15 mouse cellular contexts compared by ENCODE assay signal in genomic region chr7:68311469-68311868, GRCm38 (mm10). TPM values are rescaled to one million over a fixed set of nuclear protein-coding genes. Genes with fewer than 3 reads are reported as not detected.
A peak's percentile ranks its signal among the peaks of the same experiment; 100 is the strongest.
DNase-seq lines count a peak whose midpoint lies in the region; ATAC-seq lines count a peak whose summit lies in the region.
"Had no signal": no experiment of that assay in that cellular context is flagged by ENCODE, and none has a peak within 500 bp of the region (broad histone marks: within the 10 kb centered on the region; RNA-seq: fewer than 3 reads in every experiment).

No protein-coding gene starts in this region.

- no peak overlapping the region for H3K4me3 ChIP-seq in embryonic facial prominence, embryonic 12.5 days
- H3K4me3 ChIP-seq in embryonic facial prominence, embryonic 10.5 days, result no peak overlapping the region
- H3K4me3 ChIP-seq in midbrain, embryonic 11.5 days (ENCODE audit: low read depth, low read length), result no peak overlapping the region
- H3K4me3 ChIP-seq in midbrain, embryonic 10.5 days, result no peak overlapping the region
- no peak overlapping the region for H3K4me3 ChIP-seq in forebrain, embryonic 16.5 days (replicated peaks; ENCODE audit: low read length)
- H3K4me3 ChIP-seq: neural tube, embryonic 15.5 days had no signal

- no peaks in the 10 kb centered on the region for H3K36me3 ChIP-seq in embryonic facial prominence, embryonic 12.5 days
- H3K36me3 ChIP-seq in embryonic facial prominence, embryonic 10.5 days (replicated peaks), result no peaks in the 10 kb centered on the region
- no peaks in the 10 kb centered on the region for H3K36me3 ChIP-seq in midbrain, embryonic 11.5 days (ENCODE audit: control insufficient read depth, insufficient read depth, low read length)
- H3K36me3 ChIP-seq in midbrain, embryonic 10.5 days, result no peaks in the 10 kb centered on the region
- no peaks in the 10 kb centered on the region for H3K36me3 ChIP-seq in forebrain, embryonic 16.5 days (ENCODE audit: control insufficient read depth, insufficient read depth)
- H3K36me3 ChIP-seq: neural tube, embryonic 15.5 days had no signal

- H3K4me2 ChIP-seq in embryonic facial prominence, embryonic 12.5 days (replicated peaks), result no peak overlapping the region
- no peak overlapping the region for H3K4me2 ChIP-seq in midbrain, embryonic 11.5 days
- H3K4me2 ChIP-seq in forebrain, embryonic 16.5 days (ENCODE audit: low read length), result no peak overlapping the region
- H3K4me2 ChIP-seq: neural tube, embryonic 15.5 days had no signal

- no peak for DNase-seq in embryonic facial prominence, embryonic 10.5 days (ENCODE audit: low spot score)
- peak; percentile 68 for DNase-seq in midbrain, embryonic 11.5 days (ENCODE audit: low spot score, missing footprints)
- no peak for DNase-seq in midbrain, embryonic 10.5 days (ENCODE audit: low spot score)
- peak; percentile 17 to 51 for DNase-seq in kidney, postnatal 4 days
- DNase-seq in left cerebral cortex, adult 8-10 months (ENCODE audit: low spot score in 2 of 2), result no peak
- no peak for DNase-seq in frontal cortex, postnatal 25 days (ENCODE audit: low spot score in 2 of 2)
- DNase-seq: right cerebral cortex, postnatal 25 days had no signal

- H3K27ac ChIP-seq in embryonic facial prominence, embryonic 12.5 days, result 0 out of 2 replicates have a peak overlapping the region, but pooled peaks have one; percentile 18
- H3K27ac ChIP-seq in embryonic facial prominence, embryonic 10.5 days (replicated peaks), result no peak overlapping the region
- H3K27ac ChIP-seq in midbrain, embryonic 11.5 days (ENCODE audit: low read depth, low read length), result no peak overlapping the region
- H3K27ac ChIP-seq in midbrain, embryonic 10.5 days (replicated peaks), result no peak overlapping the region
- H3K27ac ChIP-seq in forebrain, embryonic 16.5 days (ENCODE audit: low read length), result no peak overlapping the region
- H3K27ac ChIP-seq: neural tube, embryonic 15.5 days had no signal

- H3K9ac ChIP-seq in embryonic facial prominence, embryonic 12.5 days, result no peak overlapping the region
- no peak overlapping the region for H3K9ac ChIP-seq in midbrain, embryonic 11.5 days (ENCODE audit: low read length)
- H3K9ac ChIP-seq in forebrain, embryonic 16.5 days (replicated peaks; ENCODE audit: low read depth, low read length), result no peak overlapping the region
- H3K9ac ChIP-seq: neural tube, embryonic 15.5 days had no signal

- WGBS in embryonic facial prominence, embryonic 12.5 days, result 59% methylated on average over 6 of the region's 6 CpGs
- 75% methylated on average over 6 of the region's 6 CpGs for WGBS in embryonic facial prominence, embryonic 10.5 days
- WGBS in midbrain, embryonic 11.5 days, result 86% methylated on average over 6 of the region's 6 CpGs
- WGBS in midbrain, embryonic 10.5 days, result 85% methylated on average over 6 of the region's 6 CpGs
- WGBS in forebrain, embryonic 16.5 days, result 78% methylated on average over 6 of the region's 6 CpGs

- H3K27me3 ChIP-seq in embryonic facial prominence, embryonic 12.5 days, result no peaks in the 10 kb centered on the region
- H3K27me3 ChIP-seq in embryonic facial prominence, embryonic 10.5 days (replicated peaks; ENCODE audit: low read depth, poor library complexity, severe bottlenecking), result no peaks in the 10 kb centered on the region
- no peaks in the 10 kb centered on the region for H3K27me3 ChIP-seq in midbrain, embryonic 11.5 days (ENCODE audit: control insufficient read depth, insufficient read depth, low read length)
- no peaks in the 10 kb centered on the region for H3K27me3 ChIP-seq in midbrain, embryonic 10.5 days (ENCODE audit: low read depth, poor library complexity, severe bottlenecking)
- H3K27me3 ChIP-seq in forebrain, embryonic 16.5 days (replicated peaks; ENCODE audit: control insufficient read depth, insufficient read depth, low read length), result no peaks in the 10 kb centered on the region
- H3K27me3 ChIP-seq: neural tube, embryonic 15.5 days had no signal

- no peak for ATAC-seq in embryonic facial prominence, embryonic 12.5 days (ENCODE audit: insufficient number of reproducible peaks, insufficient read depth, low FRiP score, low TSS enrichment)
- no peak for ATAC-seq in midbrain, embryonic 11.5 days (ENCODE audit: low FRiP score)
- ATAC-seq in forebrain, embryonic 16.5 days, result no peak
- ATAC-seq: forebrain, embryonic 14.5 days; intestine, postnatal 0 days; midbrain, embryonic 16.5 days had no signal

- H3K4me1 ChIP-seq in embryonic facial prominence, embryonic 12.5 days, result peaks cover 23% of the 10 kb centered on the region; the same call in 1 of the 2 replicates
- peaks cover 34% of the 10 kb centered on the region for H3K4me1 ChIP-seq in embryonic facial prominence, embryonic 10.5 days
- no peaks in the 10 kb centered on the region for H3K4me1 ChIP-seq in midbrain, embryonic 11.5 days (ENCODE audit: control insufficient read depth, insufficient read depth, low read length)
- peaks cover 5% of the 10 kb centered on the region; the same call in 1 of the 2 replicates for H3K4me1 ChIP-seq in midbrain, embryonic 10.5 days
- H3K4me1 ChIP-seq in forebrain, embryonic 16.5 days (replicated peaks; ENCODE audit: control insufficient read depth, insufficient read depth, low read length), result no peaks in the 10 kb centered on the region
- H3K4me1 ChIP-seq: neural tube, embryonic 15.5 days had no signal

- no peaks in the 10 kb centered on the region for H3K9me3 ChIP-seq in embryonic facial prominence, embryonic 12.5 days
- H3K9me3 ChIP-seq in embryonic facial prominence, embryonic 10.5 days, result no peaks in the 10 kb centered on the region
- no peaks in the 10 kb centered on the region for H3K9me3 ChIP-seq in midbrain, embryonic 11.5 days (ENCODE audit: control insufficient read depth, low read length)
- no peaks in the 10 kb centered on the region for H3K9me3 ChIP-seq in midbrain, embryonic 10.5 days (replicated peaks)
- no peaks in the 10 kb centered on the region for H3K9me3 ChIP-seq in forebrain, embryonic 16.5 days (ENCODE audit: control insufficient read depth, low read length)
- H3K9me3 ChIP-seq: neural tube, embryonic 15.5 days had no signal

RNA-seq across cellular contexts. Expression of gene Fam169b, which starts 37.8 kb away (rescaled TPM):
- polyA plus RNA-seq in embryonic facial prominence, embryonic 12.5 days (2016; fragmentation: Nextera tagmentation; extraction: Ambion mirVana), result 1.4 and 2.3 TPM in 2 replicates
- 1.1 and 1.4 TPM in 2 replicates for polyA plus RNA-seq in embryonic facial prominence, embryonic 10.5 days (2016; fragmentation: Nextera tagmentation; extraction: Ambion mirVana)
- 0.18 TPM in 1 of 2 replicates, not detected in the other for polyA plus RNA-seq in midbrain, embryonic 11.5 days (2014; fragmentation: Nextera tagmentation; extraction: Ambion mirVana)
- polyA plus RNA-seq in midbrain, embryonic 10.5 days (2016; fragmentation: Nextera tagmentation; extraction: Ambion mirVana), result 0.26 and 0.30 TPM in 2 replicates
- 0.20 TPM in 1 of 2 replicates, not detected in the other for polyA plus RNA-seq in forebrain, embryonic 16.5 days (2015; fragmentation: Nextera tagmentation; extraction: Ambion mirVana)
- total RNA-seq in left cerebral cortex, adult 8-10 months (2022), result under 1 TPM; 0.39 to 0.76 (median 0.67) TPM
- total RNA-seq: MEL had no signal

RNA-seq across cellular contexts. Expression of gene Pgpep1l, which starts 47.4 kb away (rescaled TPM):
- polyA plus RNA-seq in embryonic facial prominence, embryonic 12.5 days (2016; fragmentation: Nextera tagmentation; extraction: Ambion mirVana), result not detected in 2 replicates
- polyA plus RNA-seq in embryonic facial prominence, embryonic 10.5 days (2016; fragmentation: Nextera tagmentation; extraction: Ambion mirVana), result not detected in 2 replicates
- not detected in 2 replicates for polyA plus RNA-seq in midbrain, embryonic 11.5 days (2014; fragmentation: Nextera tagmentation; extraction: Ambion mirVana)
- not detected in 2 replicates for polyA plus RNA-seq in midbrain, embryonic 10.5 days (2016; fragmentation: Nextera tagmentation; extraction: Ambion mirVana)
- polyA plus RNA-seq in forebrain, embryonic 16.5 days (2015; fragmentation: Nextera tagmentation; extraction: Ambion mirVana), result not detected in 2 replicates
- total RNA-seq in left cerebral cortex, adult 8-10 months (2022), result 1 to 10 TPM; 1.4 to 2.7 (median 2.1) TPM
- total RNA-seq: MEL had no signal
- polyA plus RNA-seq: forebrain, embryonic 14.5 days; intestine, postnatal 0 days; liver, embryonic 16.5 days; midbrain, embryonic 16.5 days; neural tube, embryonic 15.5 days had no signal

Comparison
In these comparisons a context has a peak if more than half of its experiments do, and no peak if none do; other contexts are left out.
1. DNase-seq: peak in midbrain, embryonic 11.5 days (single experiment) and kidney, postnatal 4 days (2 of 2); none in embryonic facial prominence, embryonic 10.5 days (single experiment), midbrain, embryonic 10.5 days (single experiment), left cerebral cortex, adult 8-10 months (0 of 2) and frontal cortex, postnatal 25 days (0 of 2).